ENCODE assay signal across 8 mouse cellular contexts in the genomic region with DNA sequence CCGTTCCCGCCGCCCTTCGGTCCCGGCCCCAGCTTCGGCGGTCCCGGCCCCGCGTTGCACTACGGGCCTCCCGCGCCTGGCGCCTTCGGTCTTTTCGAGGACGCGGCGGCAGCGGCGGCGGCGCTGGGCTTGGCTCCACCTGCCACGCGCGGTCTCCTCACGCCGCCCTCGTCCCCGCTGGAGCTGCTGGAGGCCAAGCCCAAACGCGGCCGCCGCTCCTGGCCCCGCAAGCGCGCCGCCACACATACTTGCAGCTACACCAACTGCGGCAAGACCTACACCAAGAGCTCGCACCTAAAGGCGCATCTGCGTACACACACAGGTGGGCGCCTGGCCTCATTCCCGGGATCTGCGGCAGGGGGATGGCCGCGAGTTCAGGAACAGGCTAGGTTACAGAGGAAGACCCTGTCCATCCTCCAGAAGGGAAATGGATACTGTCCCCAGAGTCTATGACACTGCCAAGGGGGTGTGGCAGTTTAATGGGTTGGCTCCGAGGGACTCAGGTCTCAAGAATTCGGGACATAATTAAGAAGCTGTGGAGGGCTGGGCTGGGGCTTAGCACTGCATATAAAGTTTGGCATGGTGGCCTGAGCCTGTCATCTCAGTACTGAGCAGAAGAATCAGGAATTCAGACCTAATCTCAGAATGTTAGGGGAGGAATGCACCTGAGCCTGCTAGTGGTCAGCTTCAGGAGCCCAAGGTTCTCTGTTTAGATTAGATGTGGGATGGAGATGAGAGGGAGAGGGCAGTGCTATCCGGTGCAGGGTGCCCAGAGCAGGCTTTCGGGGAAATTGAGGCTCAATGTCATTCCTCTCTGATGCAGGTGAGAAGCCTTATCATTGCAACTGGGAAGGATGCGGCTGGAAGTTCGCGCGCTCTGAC. TPM values are rescaled to one million over a fixed set of nuclear protein-coding genes. Genes with fewer than 3 reads are reported as not detected.
DNase-seq lines count a peak whose midpoint lies in the region; ATAC-seq and TF ChIP-seq lines count a peak whose summit lies in the region.

No protein-coding gene starts in this region.

- TF ChIP-seq POLR2A in heart, adult 2 months (IDR thresholded peaks at IDR 0.05; ENCODE audit: insufficient read depth, low read depth, low read length), result no peak

- intact Hi-C loops in left cerebral cortex, adult 2 months (cut with DNase I), result no loop called here
- intact Hi-C loops in heart, adult 2 months (cut with DNase I), result loop anchor here (1.0 to 2.0 kb wide), 3 partner anchors 17 to 51 kb away; no protein-coding TSS in a partner anchor

- H3K36me3 ChIP-seq in heart, adult 2 months (ENCODE audit: control insufficient read depth, insufficient read depth, low read length), result peaks cover 11% of the 10 kb centered on the region
- H3K36me3 ChIP-seq in kidney, embryonic 16.5 days (ENCODE audit: insufficient read depth, low read length), result no peaks in the 10 kb centered on the region
- no peaks in the 10 kb centered on the region for H3K36me3 ChIP-seq in midbrain, embryonic 11.5 days (ENCODE audit: control insufficient read depth, insufficient read depth, low read length)

- H3K9me3 ChIP-seq in kidney, embryonic 16.5 days (ENCODE audit: low read length), result no peaks in the 10 kb centered on the region
- no peaks in the 10 kb centered on the region for H3K9me3 ChIP-seq in midbrain, embryonic 11.5 days (ENCODE audit: control insufficient read depth, low read length)

- TF ChIP-seq CTCF in left cerebral cortex, adult 2 months (IDR thresholded peaks at IDR 0.05), result no peak
- TF ChIP-seq CTCF in heart, adult 2 months (IDR thresholded peaks at IDR 0.05), result no peak

- peaks cover 15% of the 10 kb centered on the region for H3K4me1 ChIP-seq in heart, adult 2 months (ENCODE audit: control insufficient read depth, insufficient read depth, low read length)
- peaks cover 7% of the 10 kb centered on the region; the same call in 1 of the 2 replicates for H3K4me1 ChIP-seq in kidney, embryonic 16.5 days (ENCODE audit: insufficient read depth, low read length)
- H3K4me1 ChIP-seq in midbrain, embryonic 11.5 days (ENCODE audit: control insufficient read depth, insufficient read depth, low read length), result peaks cover 15% of the 10 kb centered on the region

- peak in 1 of 2 experiments; percentile 40 for DNase-seq in left cerebral cortex, adult 2 months (ENCODE audit: extremely low spot score in 1 of 2, low spot score in 2 of 2)
- DNase-seq in left cerebral cortex, adult 8-10 months (ENCODE audit: low spot score in 2 of 2), result no peak
- DNase-seq in adrenal gland, postnatal 14 days, result peak; percentile 63
- peak; percentile 63 to 74 for DNase-seq in heart, adult 2 months
- peak; percentile 90 for DNase-seq in midbrain, embryonic 11.5 days (ENCODE audit: low spot score, missing footprints)
- no peak for DNase-seq in MN1 (ENCODE audit: low spot score)
- DNase-seq in layer of hippocampus, adult 9-10 months (ENCODE audit: low spot score), result no peak

- H3K4me2 ChIP-seq in kidney, embryonic 16.5 days (replicated peaks; ENCODE audit: low read depth, low read length), result peak overlapping the region; percentile 82
- H3K4me2 ChIP-seq in midbrain, embryonic 11.5 days, result peak overlapping the region; percentile 71

- 4% methylated on average over 55 of the region's 55 CpGs for WGBS in heart, adult 2 months
- WGBS in kidney, embryonic 16.5 days, result 6% methylated on average over 44 of the region's 55 CpGs
- 9% methylated on average over 50 of the region's 55 CpGs for WGBS in midbrain, embryonic 11.5 days

- peak overlapping the region; percentile 67 for H3K27ac ChIP-seq in left cerebral cortex, adult 2 months
- H3K27ac ChIP-seq in heart, adult 2 months, result peak overlapping the region; percentile 91
- H3K27ac ChIP-seq in kidney, embryonic 16.5 days (ENCODE audit: low read length), result no peak overlapping the region
- H3K27ac ChIP-seq in midbrain, embryonic 11.5 days (ENCODE audit: low read depth, low read length), result no peak overlapping the region

- peak overlapping the region; percentile 66 for H3K4me3 ChIP-seq in left cerebral cortex, adult 2 months
- H3K4me3 ChIP-seq in heart, adult 2 months, result peak overlapping the region; percentile 93
- peak overlapping the region; percentile 70 for H3K4me3 ChIP-seq in kidney, embryonic 16.5 days (ENCODE audit: low read length)
- peak overlapping the region; percentile 37 for H3K4me3 ChIP-seq in midbrain, embryonic 11.5 days (ENCODE audit: low read depth, low read length)

- H3K27me3 ChIP-seq in heart, adult 2 months (ENCODE audit: control insufficient read depth, insufficient read depth, low read length), result no peaks in the 10 kb centered on the region
- H3K27me3 ChIP-seq in kidney, embryonic 16.5 days (ENCODE audit: insufficient read depth, low read length), result peaks cover 28% of the 10 kb centered on the region
- H3K27me3 ChIP-seq in midbrain, embryonic 11.5 days (ENCODE audit: control insufficient read depth, insufficient read depth, low read length), result peaks cover 33% of the 10 kb centered on the region

- no peak for TF ChIP-seq EP300 in heart, adult 2 months (IDR thresholded peaks at IDR 0.05; ENCODE audit: insufficient read depth, low read depth, low read length)

- H3K9ac ChIP-seq in heart, adult 2 months (ENCODE audit: low read depth, low read length), result peak overlapping the region; percentile 83
- peak overlapping the region; percentile 72 for H3K9ac ChIP-seq in kidney, embryonic 16.5 days (replicated peaks; ENCODE audit: low read length)
- H3K9ac ChIP-seq in midbrain, embryonic 11.5 days (ENCODE audit: low read length), result peak overlapping the region; percentile 41; the same call in 1 of the 2 replicates

- peaks cover 5% of the 10 kb centered on the region for H3K79me2 ChIP-seq in heart, adult 2 months (replicated peaks; ENCODE audit: control insufficient read depth, insufficient read depth, low read length)

- ATAC-seq in kidney, embryonic 16.5 days (ENCODE audit: low FRiP score, low TSS enrichment), result no peak
- no peak for ATAC-seq in midbrain, embryonic 11.5 days (ENCODE audit: low FRiP score)

RNA-seq across cellular contexts. Expression of a gene that starts 1.3 kb away (rescaled TPM):
- 10 to 100 TPM; 17.1 to 32.3 TPM for total RNA-seq in left cerebral cortex, adult 2 months (2021)
- total RNA-seq in left cerebral cortex, adult 8-10 months (2022), result 10 to 100 TPM; 10.9 to 16.5 (median 13.2) TPM
- 73.8 and 95.6 TPM in 2 replicates for total RNA-seq in adrenal gland, postnatal 14 days (2021)
- 10 to 100 TPM; 76.0 to 92.7 TPM for total RNA-seq in heart, adult 2 months (2021)
- polyA plus RNA-seq in heart, adult 2 months (2012; rRNA removed), result 21.1 and 42.6 TPM in 2 replicates
- 10.1 and 10.4 TPM in 2 replicates for polyA plus RNA-seq in kidney, embryonic 16.5 days (2015; fragmentation: Nextera tagmentation; extraction: Ambion mirVana)
- 5.0 and 6.5 TPM in 2 replicates for polyA plus RNA-seq in midbrain, embryonic 11.5 days (2014; fragmentation: Nextera tagmentation; extraction: Ambion mirVana)

RNA-seq across cellular contexts. Expression of a gene that starts 15.1 kb away (rescaled TPM):
- total RNA-seq in left cerebral cortex, adult 2 months (2021), result 1 to 10 TPM; 3.9 to 6.2 TPM
- 1 to 10 TPM; 5.1 to 8.2 (median 6.0) TPM for total RNA-seq in left cerebral cortex, adult 8-10 months (2022)
- 16.0 and 16.8 TPM in 2 replicates for total RNA-seq in adrenal gland, postnatal 14 days (2021)
- 1 to 10 TPM; 6.7 to 8.5 TPM for total RNA-seq in heart, adult 2 months (2021)
- 1.1 and 2.9 TPM in 2 replicates for polyA plus RNA-seq in heart, adult 2 months (2012; rRNA removed)
- polyA plus RNA-seq in kidney, embryonic 16.5 days (2015; fragmentation: Nextera tagmentation; extraction: Ambion mirVana), result 30.6 and 40.7 TPM in 2 replicates
- polyA plus RNA-seq in midbrain, embryonic 11.5 days (2014; fragmentation: Nextera tagmentation; extraction: Ambion mirVana), result 39.3 and 42.3 TPM in 2 replicates

Comparison
In these comparisons a context has a peak if more than half of its experiments do, and no peak if none do; other contexts are left out.
1. DNase-seq: peak in adrenal gland, postnatal 14 days (single experiment), heart, adult 2 months (2 of 2) and midbrain, embryonic 11.5 days (single experiment); none in left cerebral cortex, adult 8-10 months (0 of 2), MN1 (single experiment) and layer of hippocampus, adult 9-10 months (single experiment).
2. H3K27ac ChIP-seq: peak in left cerebral cortex, adult 2 months (single experiment) and heart, adult 2 months (single experiment); none in kidney, embryonic 16.5 days (single experiment) and midbrain, embryonic 11.5 days (single experiment).
3. H3K4me3 ChIP-seq: peak in every context shown above with its lines; median percentile 93 in heart, adult 2 months; 70 in kidney, embryonic 16.5 days; 66 in left cerebral cortex, adult 2 months; 37 in midbrain, embryonic 11.5 days.
4. Peak in every context shown above with its lines, with median percentiles within 50 percentile points of each other: H3K9ac ChIP-seq.